Mouse (Mus musculus) heart, adult 2 months (tissue): Measurements from ENCODE around the gene Smap1.

Source experiments
- CTCF ChIP-seq: fragments of 200-600 bp; IDR thresholded peaks from 2 replicates; pipeline ENCODE4 v1.8.1; 2022; ENCODE audit warnings: antibody characterized with exemption, mild to moderate bottlenecking, moderate library complexity
- EP300 ChIP-seq: fragments of 200-500 bp; IDR thresholded peaks from 2 replicates; pipeline ENCODE4 v1.6.1; 2011; ENCODE audit warnings: low read depth, low read length, control low read depth; ENCODE audit not compliant: insufficient read depth
- POLR2A ChIP-seq: fragments of 200-500 bp; IDR thresholded peaks from 2 replicates; pipeline ENCODE4 v1.6.1; 2011; ENCODE audit warnings: mild to moderate bottlenecking, low read depth, low read length, control low read depth; ENCODE audit not compliant: insufficient read depth

DNA sequence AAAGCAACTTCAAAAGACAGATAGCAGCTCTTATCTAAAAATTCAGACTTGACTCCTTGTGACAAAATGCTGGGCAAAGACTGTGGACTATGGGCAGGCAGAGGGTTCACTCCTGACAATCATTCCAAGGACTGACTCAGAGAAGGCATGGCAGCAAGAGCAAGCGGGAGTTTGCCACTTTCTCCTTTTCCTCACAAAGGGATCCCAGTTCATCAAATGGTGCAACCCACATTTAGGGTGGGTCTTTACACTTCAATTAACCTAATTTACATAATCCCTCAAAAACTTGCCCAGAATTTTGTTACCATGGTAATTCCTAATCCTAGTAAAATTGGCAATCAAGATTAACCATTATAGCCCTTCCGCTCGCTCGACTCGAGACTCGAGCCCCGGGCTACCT is 37.2 kb downstream of the Smap1 start:
- no peak for TF ChIP-seq CTCF
- TF ChIP-seq POLR2A = no peak
- TF ChIP-seq EP300 = no peak
